Mouse (Mus musculus) adrenal gland, postnatal 4 days (tissue): ENCODE results near the gene Gprc5c. TPM values are rescaled to one million over a fixed set of nuclear protein-coding genes. Genes with fewer than 3 reads are reported as not detected.
A peak's percentile ranks its signal among the peaks of the same experiment; 100 is the strongest.

Source experiments
- DNase-seq, 2 experiments: peaks; one replicate each; pipeline ENCODE4 v3.0.0; 2021 to 2022; ENCODE audit warnings: low spot score in 2 of 2, mixed read lengths in 2 of 2
- total RNA-seq, 2 experiments: library from RNA; stranded (reverse); gene quantifications; 2 replicates each; pipeline ENCODE4 v1.2.3; 2021

The Gprc5c gene
- total RNA-seq, 2 experiments from 2014 or later, result 17.6 to 41.1 TPM

- DNase-seq, result no peak
Observed at GRCm38 (mm10) chr11:114866486-114867360, 15.8 kb downstream of the Gprc5c start.

- DNase-seq, result no peak
Observed at GRCm38 (mm10) chr11:114867361-114868235, 16.6 kb downstream of the Gprc5c start.

GRCm38 (mm10) chr11:114868280-114868679 is 17.3 kb downstream of the Gprc5c start:
- no peak for DNase-seq

GRCm38 (mm10) chr11:114869787-114870186 is 18.8 kb downstream of the Gprc5c start:
- DNase-seq, result no peak

- no peak for DNase-seq
Observed at GRCm38 (mm10) chr11:114871540-114871939, 20.6 kb downstream of the Gprc5c start.

GRCm38 (mm10) chr11:114873022-114873817 is 22.3 kb downstream of the Gprc5c start:
- no peak for DNase-seq

- DNase-seq, result no peak
Observed at GRCm38 (mm10) chr11:114874226-114875145, 23.5 kb downstream of the Gprc5c start.

GRCm38 (mm10) chr11:114875301-114875801 is 24.4 kb downstream of the Gprc5c start:
- DNase-seq, result no peak

GRCm38 (mm10) chr11:114876176-114876575 is 25.2 kb downstream of the Gprc5c start:
- no peak for DNase-seq

GRCm38 (mm10) chr11:114876621-114877020 is 25.7 kb downstream of the Gprc5c start:
- DNase-seq, result no peak

GRCm38 (mm10) chr11:114877145-114877544 is 26.2 kb downstream of the Gprc5c start:
- DNase-seq, result peak in 1 of 2 experiments; percentile 34

- DNase-seq, result no peak
Observed at GRCm38 (mm10) chr11:114879666-114880065, 28.7 kb downstream of the Gprc5c start.

- no peak for DNase-seq
Observed at GRCm38 (mm10) chr11:114880185-114880584, 29.2 kb downstream of the Gprc5c start.

GRCm38 (mm10) chr11:114880589-114880988 is 29.6 kb downstream of the Gprc5c start:
- DNase-seq, result no peak

- no peak for DNase-seq
Observed at GRCm38 (mm10) chr11:114883251-114883789, 32.4 kb downstream of the Gprc5c start.

- DNase-seq, result no peak
Observed at GRCm38 (mm10) chr11:114884380-114885100, 33.6 kb downstream of the Gprc5c start.

- DNase-seq, result no peak
Observed at GRCm38 (mm10) chr11:114889991-114890518, 39.1 kb downstream of the Gprc5c start, which contains the start of gene Cd300a. Gene Cd300a, plus strand, starts transcription at chr11:114890041.

- DNase-seq, result no peak
Observed at GRCm38 (mm10) chr11:114890542-114890941, 39.6 kb downstream of the Gprc5c start.
